Mouse (Mus musculus) liver, embryonic 12.5 days (tissue): ENCODE data around the gene Rnf187. TPM values are rescaled to one million over a fixed set of nuclear protein-coding genes. Genes with fewer than 3 reads are reported as not detected.

Experiments used
- microRNA-seq: library from miRNA; unstranded; fragments of <30 nt; microRNA quantifications from one replicate; pipeline ENCODE4, GENCODE M21; 2017
- polyA plus RNA-seq: library from polyadenylated mRNA; unstranded; fragments of >200 nt; fragmentation: Nextera tagmentation; extraction: Ambion mirVana; gene quantifications from 2 replicates; pipeline ENCODE4 v1.2.1, GENCODE M21; 2016

Gene Rnf187
- polyA plus RNA-seq, 1 experiment from 2014 or later = 207 TPM

Small RNA genes lying within 50 kb of the gene (microRNA-seq; reads per million reads assigned to microRNA genes)
- 2.1 reads per million for gene Gm44313

Other genes starting within 250 kb of the Rnf187 start
- not detected in 2 replicates for gene Olfr319, start 239.8 kb downstream of the Rnf187 start, polyA plus RNA-seq
- not detected in 2 replicates for gene Olfr318, start 214.9 kb downstream of the Rnf187 start, polyA plus RNA-seq
- not detected in 2 replicates for gene Olfr317, start 199.7 kb downstream of the Rnf187 start, polyA plus RNA-seq
- not detected in 2 replicates for gene Olfr316, start 186.2 kb downstream of the Rnf187 start, polyA plus RNA-seq
- not detected in 2 replicates for gene Olfr315, start 165.7 kb downstream of the Rnf187 start, polyA plus RNA-seq
- not detected in 2 replicates for gene Olfr314, start 156.0 kb downstream of the Rnf187 start, polyA plus RNA-seq
- gene Fam183b, start 137.0 kb downstream of the Rnf187 start, polyA plus RNA-seq = 0.31 TPM in 1 of 2 replicates, not detected in the other
- not detected in 2 replicates for gene Olfr313, start 123.9 kb downstream of the Rnf187 start, polyA plus RNA-seq
- gene Olfr312, start 109.7 kb downstream of the Rnf187 start, polyA plus RNA-seq = not detected in 2 replicates
- gene Olfr311, start 99.7 kb downstream of the Rnf187 start, polyA plus RNA-seq = not detected in 2 replicates
- gene Gm12258, start 91.8 kb downstream of the Rnf187 start, polyA plus RNA-seq = 2.5 and 2.8 TPM in 2 replicates
- gene 2810021J22Rik, start 71.7 kb downstream of the Rnf187 start, polyA plus RNA-seq = 3.2 and 3.6 TPM in 2 replicates
- 6.1 and 7.1 TPM in 2 replicates for gene Zfp39, start 34.7 kb downstream of the Rnf187 start, polyA plus RNA-seq
- gene Btnl10, start 21.0 kb downstream of the Rnf187 start, polyA plus RNA-seq = 9.5 and 10.9 TPM in 2 replicates
- 5.3 and 5.7 TPM in 2 replicates for gene Hist3h2ba, start 10.0 kb upstream of the Rnf187 start, polyA plus RNA-seq
- gene Hist3h2a, start 15.8 kb upstream of the Rnf187 start, polyA plus RNA-seq = 14.3 and 16.9 TPM in 2 replicates
- gene Trim17, start 15.8 kb upstream of the Rnf187 start, polyA plus RNA-seq = 0.07 and 0.13 TPM in 2 replicates
- gene Trim11, start 39.2 kb upstream of the Rnf187 start, polyA plus RNA-seq = 11.2 and 11.5 TPM in 2 replicates
- 0.42 and 0.51 TPM in 2 replicates for gene Obscn, start 197.5 kb upstream of the Rnf187 start, polyA plus RNA-seq
- 14.2 and 14.5 TPM in 2 replicates for gene Iba57, start 224.8 kb upstream of the Rnf187 start, polyA plus RNA-seq
- gene Gjc2, start 244.3 kb upstream of the Rnf187 start, polyA plus RNA-seq = 0.10 and 0.14 TPM in 2 replicates